Mouse (Mus musculus): ENCODE data around the gene Cyb5b.

Cyb5b gene

DNA sequence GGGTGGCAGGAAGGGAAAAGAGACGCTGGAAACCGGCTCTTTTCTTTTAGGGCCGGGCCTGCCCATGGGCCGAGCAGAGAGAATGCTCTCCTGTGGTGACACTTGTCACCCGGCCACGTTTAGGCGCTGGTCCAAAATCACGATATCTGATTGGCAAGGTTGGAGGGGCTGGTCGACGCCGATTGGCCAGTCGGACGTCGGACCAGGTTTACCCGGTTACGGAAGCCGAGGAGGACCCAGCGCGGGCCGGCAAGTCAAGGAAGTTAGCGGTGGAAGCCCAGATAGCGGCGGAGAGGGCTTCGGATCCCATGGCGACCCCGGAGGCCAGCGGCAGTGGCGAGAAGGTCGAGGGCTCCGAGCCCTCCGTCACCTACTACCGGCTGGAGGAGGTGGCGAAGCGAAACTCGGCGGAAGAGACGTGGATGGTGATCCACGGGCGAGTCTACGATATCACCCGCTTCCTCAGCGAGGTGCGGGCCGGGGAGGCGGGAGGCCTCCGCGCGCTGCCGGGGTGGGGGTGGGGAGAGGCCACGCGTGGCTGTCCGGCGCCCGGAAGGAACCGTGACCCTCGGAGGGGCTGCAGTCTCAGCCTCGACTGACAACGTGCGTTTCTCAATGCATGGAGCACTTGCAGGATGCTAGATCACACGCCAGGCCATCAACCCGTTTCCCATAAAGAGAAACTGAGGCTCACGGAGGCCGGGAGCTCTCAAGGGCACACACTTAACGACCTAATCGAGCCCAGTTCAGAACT lies at the start of gene Cyb5b:
Gene Cyb5b, plus strand, starts transcription at position 237 of the 754 bp plus-strand sequence.
- peak; percentile 98 for DNase-seq (ENCODE audit: low read depth, low spot score)

DNA sequence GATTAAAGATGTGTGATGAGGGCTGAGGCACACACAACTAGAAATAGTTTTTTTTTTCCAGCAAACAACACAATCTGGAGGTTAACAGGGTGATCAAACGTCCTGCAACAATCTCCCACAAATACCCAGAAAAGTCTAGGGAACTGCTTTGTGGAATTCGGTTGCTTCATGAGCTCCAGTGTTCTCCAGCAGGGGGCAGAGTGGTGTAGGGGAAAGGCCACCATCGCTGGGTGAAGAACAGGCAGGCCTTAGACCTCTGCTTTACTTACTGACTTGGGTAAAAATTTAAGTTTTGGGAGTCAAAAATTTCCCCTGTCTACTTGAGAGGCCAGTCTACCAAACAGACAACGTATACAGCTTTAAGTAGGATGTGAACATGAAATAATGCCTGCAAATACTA lies 45.9 kb upstream of the Cyb5b start:
- peak; percentile 87 for DNase-seq (ENCODE audit: low read depth, low spot score)

DNA sequence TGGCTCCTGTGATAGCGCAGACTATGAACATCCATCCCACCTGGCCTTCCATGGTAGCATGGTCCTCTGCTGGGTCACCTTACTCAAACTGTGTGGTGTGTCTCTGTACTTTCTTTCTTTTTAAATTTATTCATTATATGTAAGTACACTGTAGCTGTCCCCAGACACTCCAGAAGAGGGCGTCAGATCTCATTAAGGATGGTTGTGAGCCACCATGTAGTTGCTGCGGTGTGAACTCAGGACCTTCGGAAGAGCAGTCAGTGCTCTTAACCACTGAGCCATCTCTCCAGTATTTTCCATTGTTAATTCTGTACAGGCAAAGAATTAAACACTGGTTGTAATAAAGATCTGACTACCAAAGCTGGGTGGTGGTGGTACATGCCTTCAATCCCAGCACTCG lies 42.4 kb upstream of the Cyb5b start:
- DNase-seq (ENCODE audit: low read depth, low spot score): peak; percentile 71

DNA sequence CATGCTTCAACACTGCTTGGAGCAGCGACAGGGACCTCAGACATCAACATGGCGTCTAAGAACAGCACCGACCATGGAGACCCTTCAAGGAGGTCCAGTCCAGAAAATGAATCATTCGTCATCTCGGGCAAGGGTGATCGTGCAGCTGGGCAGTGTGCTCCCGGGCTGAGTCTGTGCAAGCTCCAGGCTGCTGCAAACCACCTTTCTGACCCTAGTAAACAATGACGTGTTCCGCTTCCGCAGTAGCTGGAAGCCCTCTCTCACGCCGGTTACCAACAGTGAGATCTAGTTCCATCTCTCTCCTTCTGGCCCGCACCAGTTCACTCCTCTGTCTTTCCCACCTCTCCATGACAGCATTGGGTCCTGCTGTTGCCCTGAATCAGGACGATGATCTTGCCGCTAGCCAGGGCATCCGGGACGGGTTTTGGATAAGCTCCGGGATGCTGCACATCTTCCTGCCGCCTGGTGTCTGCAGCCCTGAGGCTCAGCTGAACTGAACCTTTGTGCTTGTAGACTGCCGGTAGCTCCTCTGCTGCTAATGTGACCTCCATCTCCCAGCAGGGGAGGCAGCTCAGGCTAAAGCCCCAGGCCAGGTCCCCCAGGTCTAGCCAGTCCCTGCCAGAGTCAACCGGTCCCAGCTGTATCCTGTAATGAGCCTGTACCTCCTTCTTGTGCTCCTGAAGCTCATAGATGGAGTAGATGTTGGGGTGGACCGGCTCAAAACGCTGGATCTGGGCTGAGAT lies 41.3 kb upstream of the Cyb5b start:
- DNase-seq (ENCODE audit: low read depth, low spot score): peak; percentile 97

DNA sequence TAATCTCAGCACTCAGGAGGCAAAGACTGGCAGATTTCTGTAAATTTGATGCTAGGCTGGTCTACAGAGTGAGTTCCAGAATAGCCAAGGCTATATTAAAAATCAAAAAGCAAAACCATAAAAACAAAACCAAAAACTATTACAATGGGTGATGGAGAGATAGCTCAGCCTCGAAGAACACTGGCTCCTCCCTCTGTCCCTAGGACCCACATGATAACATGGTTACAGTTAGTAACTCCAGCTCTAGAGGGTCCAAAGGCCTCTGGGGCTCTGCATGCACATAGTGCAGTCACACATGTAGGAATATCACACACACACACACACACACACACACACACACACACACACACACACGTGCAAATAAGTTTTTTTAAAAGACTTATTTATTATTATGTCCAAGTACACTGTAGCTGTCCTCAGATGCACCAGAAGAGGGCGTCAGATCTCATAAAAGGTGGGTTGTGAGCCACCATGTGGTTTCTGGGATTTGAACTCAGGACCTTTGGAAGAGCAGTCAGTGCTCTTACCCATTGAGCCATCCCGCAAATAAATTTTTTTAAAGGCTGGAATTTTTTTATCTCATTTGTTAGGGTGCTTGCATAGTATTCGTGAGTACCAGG lies 40.5 kb upstream of the Cyb5b start:
- DNase-seq (ENCODE audit: low read depth, low spot score): peak; percentile 67

DNA sequence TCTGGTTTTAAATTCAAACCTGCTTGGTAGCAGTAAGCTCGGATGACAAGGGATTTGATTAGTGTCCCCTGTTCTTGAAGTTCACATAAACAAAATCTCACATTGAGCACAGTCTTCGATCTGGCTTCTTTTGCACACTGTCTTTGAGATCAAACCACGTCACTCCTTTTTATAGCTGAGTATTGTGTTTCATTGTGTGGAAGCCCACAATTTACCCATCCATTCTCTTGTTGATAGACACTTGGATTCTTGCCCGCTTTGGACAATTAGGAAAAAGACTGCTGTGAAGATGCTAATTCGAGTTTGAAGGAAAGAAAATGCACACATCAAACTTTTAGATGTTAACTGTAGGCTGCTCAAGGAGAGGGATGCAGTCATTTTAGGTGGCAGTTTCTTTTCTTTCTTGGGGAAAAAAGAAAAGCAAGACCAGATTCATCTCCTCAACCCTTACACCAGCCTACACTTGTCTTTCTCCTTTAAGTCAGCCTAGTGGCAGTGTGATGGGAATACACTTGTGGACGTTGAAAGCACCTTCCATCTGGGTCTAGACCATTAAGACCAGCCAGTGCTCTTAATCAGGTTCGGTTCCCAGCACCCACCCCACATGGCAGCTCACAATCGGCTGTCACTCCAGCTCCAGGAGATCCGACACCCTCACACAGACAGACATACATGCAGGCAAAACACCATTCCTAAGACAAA lies 39.7 kb upstream of the Cyb5b start:
- peak; percentile 74 for DNase-seq (ENCODE audit: low read depth, low spot score)

DNA sequence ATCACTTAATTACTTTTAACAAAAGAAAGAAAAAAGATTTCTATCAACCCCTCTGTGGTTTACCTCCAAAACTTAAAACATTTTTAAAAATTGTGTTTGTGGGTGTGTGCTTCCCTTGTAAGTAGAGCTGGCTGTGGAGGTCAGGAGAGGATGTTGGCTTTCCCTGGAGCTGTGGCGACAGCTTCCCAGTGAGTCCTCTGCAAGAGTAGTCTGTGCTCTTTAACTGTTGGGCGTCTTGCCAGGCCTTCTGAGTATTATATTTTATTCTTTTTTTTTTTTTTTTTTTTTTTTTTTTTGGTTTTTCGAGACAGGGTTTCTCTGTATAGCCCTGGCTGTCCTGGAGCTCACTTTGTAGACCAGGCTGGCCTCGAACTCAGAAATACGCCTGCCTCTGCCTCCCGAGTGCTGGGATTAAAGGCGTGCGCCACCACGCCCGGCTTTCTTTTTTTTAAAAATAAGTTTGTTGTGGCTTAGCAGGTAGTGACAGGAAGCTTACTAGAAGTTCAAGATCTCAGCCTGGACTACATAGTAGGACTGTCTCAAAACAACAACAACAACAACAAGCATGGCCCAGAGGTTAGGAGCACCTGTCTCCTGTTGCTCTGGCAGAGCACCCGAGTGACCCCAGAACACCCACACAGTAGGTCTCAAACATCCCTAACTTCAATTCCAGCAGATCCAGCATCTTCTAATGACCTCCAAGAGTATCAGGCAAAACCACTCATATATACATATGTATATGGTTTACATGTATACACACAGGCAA lies 38.9 kb upstream of the Cyb5b start:
- DNase-seq (ENCODE audit: low read depth, low spot score): no peak

DNA sequence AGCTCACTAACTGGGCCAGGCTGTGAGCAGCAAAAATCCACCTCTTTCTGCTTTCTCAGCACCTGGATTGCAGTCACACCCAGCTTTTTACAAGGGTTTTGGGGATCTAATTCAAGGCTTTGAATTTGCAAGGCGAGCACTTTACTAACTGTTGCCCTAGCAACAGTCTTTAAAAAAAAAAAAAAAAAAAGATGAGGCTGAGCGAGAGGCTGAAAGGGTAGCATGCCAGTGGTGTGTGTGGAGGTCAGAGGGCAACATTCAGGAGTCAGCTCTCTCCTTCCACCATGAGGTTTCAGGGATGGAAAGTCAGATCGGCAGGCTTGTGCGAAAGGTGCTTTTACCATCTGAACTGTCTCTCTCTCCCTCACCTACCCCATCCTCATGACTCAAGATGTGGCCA lies 37.2 kb upstream of the Cyb5b start:
- DNase-seq (ENCODE audit: low read depth, low spot score): peak; percentile 48

DNA sequence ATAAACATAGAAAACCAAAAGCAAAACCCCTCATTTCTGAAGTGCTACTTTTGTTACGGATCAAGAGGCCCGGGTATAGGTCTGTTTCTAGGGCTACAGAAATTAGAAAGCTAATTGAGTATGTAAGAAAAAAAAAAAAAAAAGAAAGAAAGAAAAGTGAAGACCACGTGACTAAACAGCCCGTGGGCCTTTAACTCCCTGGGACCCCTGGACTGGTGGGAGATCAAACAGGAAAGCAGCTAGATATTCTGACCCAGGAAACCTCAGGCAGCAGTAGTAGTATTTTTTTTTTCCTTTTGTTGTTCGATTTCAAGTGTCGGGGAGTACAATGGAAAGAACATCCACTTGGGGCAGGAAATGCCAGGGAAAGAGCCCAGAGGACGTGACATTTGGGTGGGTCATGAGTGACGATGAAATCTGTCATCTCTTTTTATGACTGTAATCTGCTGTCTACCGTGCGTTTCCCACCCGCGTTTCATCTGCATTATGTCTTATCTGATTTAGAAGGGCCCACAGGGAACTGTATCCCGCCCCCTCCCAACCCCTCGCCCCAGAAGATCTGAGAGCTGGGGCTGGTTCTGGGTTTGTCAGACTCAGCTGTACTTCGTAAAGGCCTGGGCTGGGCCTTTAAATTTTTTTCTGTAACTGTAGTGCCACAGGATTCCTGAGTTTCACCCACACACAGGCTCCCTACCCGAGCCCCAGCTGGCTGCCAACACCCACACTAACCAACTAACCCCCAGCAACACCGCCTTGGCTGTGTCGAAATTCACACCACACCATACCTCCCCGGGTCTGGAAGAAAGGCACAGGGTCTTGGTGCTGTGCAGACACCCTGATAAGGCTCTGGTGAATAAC lies 36.1 kb upstream of the Cyb5b start:
- DNase-seq (ENCODE audit: low read depth, low spot score): no peak

DNA sequence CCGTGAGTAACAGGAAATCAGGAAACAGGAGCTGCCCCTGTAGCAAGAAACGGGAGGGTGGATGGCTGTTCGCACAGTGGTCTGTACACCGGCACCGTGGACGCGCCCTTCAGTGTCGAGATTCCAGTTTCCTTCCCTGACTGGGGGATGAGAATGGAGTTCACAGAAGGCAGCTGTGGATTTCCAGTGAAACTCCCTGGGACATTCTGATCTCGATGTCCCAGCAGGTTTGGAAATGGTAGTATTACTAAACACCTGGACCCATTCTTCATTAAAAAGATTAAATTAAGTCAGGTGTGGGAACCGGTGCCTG lies 35.5 kb upstream of the Cyb5b start:
- peak; percentile 33 for DNase-seq (ENCODE audit: low read depth, low spot score)

DNA sequence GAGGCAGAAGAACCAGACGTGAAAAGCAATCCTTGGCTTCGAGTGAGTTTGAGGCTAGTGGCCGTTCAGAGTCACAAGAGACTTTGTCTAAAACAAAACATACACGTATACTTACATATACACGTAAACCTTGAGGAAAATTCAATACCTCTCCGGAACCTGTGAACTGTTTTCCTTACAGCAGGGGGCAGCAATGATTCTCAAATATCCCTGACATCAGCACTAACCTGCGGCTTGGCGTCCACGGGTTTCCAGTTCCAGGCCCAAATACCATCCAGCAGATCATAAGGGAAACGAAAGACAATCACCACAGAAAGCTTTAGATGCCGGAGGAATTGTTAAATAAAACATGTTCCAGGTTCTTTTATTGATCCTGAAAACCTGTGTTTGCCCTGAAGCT lies 34.4 kb upstream of the Cyb5b start:
- DNase-seq (ENCODE audit: low read depth, low spot score): peak; percentile 90

DNA sequence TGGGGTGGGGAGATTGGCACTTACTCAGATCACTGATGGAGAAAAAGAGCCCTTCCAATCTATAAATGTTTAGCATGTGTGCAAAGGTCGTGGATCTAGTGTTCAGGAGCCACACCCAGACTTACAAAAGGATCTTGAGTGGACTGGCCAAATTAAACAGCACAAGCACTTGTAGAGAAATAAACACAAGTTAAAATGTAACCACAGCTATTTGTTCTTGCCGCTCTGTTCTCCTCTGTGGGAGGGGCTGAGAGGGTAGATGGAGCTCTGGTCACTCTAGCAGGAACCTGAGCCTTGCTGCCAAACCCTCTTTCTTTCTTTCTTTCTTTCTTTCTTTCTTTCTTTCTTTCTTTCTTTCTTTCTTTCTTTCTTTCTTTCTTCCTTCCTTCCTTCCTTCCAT lies 33.4 kb upstream of the Cyb5b start:
- no peak for DNase-seq (ENCODE audit: low read depth, low spot score)

DNA sequence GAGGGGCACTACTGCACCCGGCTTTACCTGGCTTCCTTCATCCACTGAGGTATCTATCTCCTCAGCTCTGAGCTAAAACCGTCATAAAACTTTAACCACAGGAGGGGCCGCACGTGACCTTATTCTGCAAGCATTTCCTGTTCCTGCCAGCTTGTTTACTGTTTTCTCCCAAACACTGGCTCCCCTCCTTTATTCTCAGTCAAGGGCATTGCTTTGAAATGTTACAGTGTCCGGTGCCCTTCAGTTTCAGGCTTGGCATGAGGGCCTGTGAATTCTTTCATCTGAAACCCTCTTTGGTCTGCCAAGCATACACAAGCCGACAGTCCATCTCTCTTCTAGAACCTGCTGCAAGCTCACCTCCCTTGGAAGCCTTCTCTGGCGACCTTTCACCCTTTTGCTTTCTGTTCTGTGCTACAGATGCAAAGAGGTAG lies 31.6 kb upstream of the Cyb5b start:
- DNase-seq (ENCODE audit: low read depth, low spot score): peak; percentile 49

DNA sequence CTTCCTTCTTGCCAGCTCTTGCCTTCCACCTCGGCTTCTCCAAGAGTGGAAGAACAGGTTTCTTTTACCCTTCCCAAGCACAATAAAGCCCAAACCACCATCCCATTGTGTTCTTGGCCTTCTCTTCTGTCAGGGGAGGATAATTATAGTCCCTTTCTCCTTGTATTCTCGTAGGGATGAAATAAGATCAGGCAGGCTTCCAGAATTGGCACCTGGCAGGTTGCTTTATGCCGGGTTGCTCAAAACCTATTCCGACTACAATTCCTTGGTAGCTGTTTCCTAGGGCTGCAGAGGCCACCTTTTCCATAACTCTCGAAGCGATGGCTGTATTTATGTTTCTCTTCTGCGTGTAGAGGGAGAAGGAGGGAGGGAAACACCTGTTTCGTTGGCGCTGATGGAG lies 31.0 kb upstream of the Cyb5b start:
- no peak for DNase-seq (ENCODE audit: low read depth, low spot score)

DNA sequence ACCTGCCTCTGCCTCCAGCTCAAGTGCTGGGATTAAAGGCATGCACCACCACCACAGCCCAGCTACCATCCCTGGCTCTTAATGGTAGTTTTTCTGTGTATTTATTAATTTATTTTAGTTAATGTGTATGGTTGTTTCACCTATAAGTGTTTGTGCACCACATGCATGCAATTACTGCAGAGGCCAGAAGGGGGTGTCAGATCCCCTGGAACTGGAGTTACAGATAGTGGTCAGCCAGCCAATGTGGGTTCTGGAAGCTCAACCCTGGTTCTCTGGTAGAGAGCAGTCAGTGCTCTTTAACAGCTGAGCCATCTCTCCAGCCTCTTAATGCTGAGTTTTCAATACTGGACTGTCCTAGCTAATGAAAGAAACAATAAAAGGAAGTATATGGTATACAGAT lies 29.6 kb upstream of the Cyb5b start:
- DNase-seq (ENCODE audit: low read depth, low spot score): peak; percentile 79

DNA sequence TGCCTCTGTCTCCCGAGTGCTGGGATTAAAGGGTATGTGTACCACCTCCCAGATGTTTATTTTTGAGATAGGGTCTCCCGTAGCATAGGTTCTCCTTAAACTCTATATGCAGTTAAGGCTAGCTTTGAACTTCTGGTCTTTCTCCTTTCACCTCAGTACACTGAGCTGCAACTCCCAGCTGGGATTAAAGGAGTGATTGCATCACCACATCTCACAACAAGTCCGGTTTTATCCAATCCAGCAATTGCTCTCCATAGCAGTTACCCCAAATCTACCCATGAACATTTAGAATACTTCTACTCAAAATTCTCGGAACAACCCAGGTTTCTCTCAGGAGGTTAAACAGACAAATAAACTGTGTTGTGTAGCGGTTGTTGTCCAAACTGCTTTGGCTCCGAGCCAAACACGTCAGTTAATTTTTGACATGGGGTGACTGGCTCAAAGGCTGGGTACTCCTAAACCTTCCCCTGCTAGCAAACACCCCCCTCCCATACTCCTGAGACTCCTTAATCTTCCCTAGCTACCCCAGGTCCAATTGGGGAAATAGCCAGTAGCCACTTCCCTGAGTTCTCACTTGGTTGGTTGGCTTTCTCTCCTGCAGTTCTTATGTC lies 28.7 kb upstream of the Cyb5b start:
- DNase-seq (ENCODE audit: low read depth, low spot score): no peak

DNA sequence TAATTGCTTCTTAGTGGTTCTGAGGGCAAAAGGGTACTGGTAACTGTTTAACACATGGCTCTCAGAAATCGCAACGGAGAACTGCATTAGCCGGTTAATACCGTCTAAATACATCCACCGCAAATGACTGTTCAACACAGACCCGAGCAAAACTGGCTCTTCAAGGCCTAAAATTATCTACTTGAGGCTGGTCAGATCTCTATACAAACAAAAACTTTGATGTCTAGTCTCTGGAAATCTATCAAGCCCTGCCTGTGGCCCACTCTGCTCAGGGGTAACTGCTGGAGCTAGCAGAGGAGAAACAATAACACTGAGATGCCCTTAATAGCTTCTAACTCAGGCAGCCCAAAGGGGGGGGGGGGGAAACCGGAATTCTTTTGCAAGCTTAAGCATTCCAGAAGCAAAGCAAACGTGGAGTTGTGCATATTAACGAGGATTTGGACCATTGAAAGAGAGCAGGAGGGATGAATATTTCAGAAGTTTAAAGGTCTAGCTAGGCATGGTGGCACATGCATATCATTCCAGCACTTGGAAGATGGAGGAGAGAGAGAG lies 27.3 kb upstream of the Cyb5b start:
- no peak for DNase-seq (ENCODE audit: low read depth, low spot score)

DNA sequence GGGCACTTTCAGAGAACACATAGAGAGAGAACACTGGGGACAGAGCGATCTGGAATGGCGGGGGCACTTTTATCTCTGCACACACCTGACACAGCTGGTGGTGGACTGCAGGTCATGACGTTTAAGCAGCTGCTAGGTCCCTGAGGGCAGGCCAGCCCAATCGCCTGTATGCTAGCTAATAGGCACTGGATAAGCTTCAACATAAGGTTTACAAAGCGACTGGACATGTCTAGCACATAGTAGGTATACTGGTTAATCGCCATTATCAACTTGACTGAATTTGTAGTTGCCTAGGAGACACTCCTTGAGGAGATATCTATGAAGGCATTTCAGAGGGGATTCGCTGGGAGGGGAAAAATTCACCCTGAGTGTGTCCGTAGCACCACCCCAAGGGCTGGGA lies 26.1 kb upstream of the Cyb5b start:
- DNase-seq (ENCODE audit: low read depth, low spot score): no peak

DNA sequence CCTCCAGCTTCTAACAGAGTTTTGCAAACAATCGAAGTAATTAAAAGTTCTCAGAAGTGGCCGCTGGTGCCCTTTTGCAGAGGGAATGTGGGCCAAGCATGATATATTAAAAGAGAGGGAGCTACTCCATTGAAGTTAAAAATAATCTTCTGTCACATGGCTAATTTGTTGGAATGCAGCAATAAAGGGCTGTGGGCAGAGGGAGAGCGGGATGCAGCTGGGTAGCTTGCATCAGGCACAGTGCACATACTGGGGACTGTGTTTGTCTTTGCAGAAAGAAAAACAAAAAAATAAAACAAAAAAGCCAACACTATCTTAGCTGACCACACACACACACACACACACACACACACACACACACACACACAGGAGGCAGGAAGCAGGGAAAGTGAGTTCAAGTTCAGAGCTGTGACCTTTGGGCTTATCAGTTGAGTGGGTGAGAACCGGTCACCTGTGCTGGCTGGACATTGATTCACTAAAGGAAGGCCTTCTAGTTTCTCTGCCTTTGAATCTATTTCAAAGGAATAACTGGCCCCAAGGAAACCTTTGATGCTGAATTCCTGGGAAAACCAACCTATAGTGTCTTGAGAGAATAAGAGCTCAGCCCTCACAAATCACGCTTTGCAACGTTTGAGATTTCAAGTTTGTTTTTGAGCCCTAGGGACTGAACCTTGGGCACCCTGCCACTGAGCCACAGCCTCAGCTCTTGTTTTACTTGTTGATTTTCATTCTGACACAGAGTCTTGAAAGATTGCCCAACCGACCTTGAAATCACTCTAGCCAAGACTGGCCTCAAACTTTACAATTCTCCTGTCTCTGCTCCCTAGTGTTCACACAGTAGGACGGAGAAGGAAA lies 21.0 kb upstream of the Cyb5b start:
- DNase-seq (ENCODE audit: low read depth, low spot score): no peak

Measured in ZHBTc4 (cell line).